Mouse (Mus musculus) stomach, postnatal 0 days (tissue): ENCODE measurements around the gene Arid1a. TPM values are rescaled to one million over a fixed set of nuclear protein-coding genes. Genes with fewer than 3 reads are reported as not detected.

ENCODE experiments used
- ATAC-seq: fragments of 200-750 bp; cut with Nextera tagmentation; 2 replicates; pipeline ENCODE4 v1.8.0; 2017; ENCODE audit not compliant: low FRiP score, low TSS enrichment
- DNase-seq: peaks from one replicate; pipeline ENCODE4 v3.0.0-alpha.2; 2016; ENCODE audit warnings: low spot score
- H3K27ac ChIP-seq: fragments of 300-500 bp; sonication (generic); replicated peaks from 2 replicates; pipeline ENCODE4 v1.5.1; 2014; ENCODE audit warnings: mild to moderate bottlenecking, control low read depth
- H3K27me3 ChIP-seq: fragments of 300-500 bp; sonication (generic); 2 replicates; pipeline ENCODE4 v1.6.1; 2014; ENCODE audit warnings: low read length; ENCODE audit not compliant: control insufficient read depth, insufficient read depth
- H3K36me3 ChIP-seq: fragments of 300-500 bp; sonication (generic); 2 replicates; pipeline ENCODE4 v1.6.1; 2014; ENCODE audit warnings: low read length, mixed read lengths; ENCODE audit not compliant: control insufficient read depth, insufficient read depth
- H3K4me1 ChIP-seq: fragments of 300-500 bp; sonication (generic); replicated peaks from 2 replicates; pipeline ENCODE4 v1.6.1; 2014; ENCODE audit warnings: antibody characterized with exemption; ENCODE audit not compliant: control insufficient read depth, insufficient read depth
- H3K4me2 ChIP-seq: fragments of 300-500 bp; sonication (generic); replicated peaks from 2 replicates; pipeline ENCODE4 v1.6.1; 2014; ENCODE audit warnings: low read depth, mild to moderate bottlenecking, control low read depth, moderate library complexity
- H3K4me3 ChIP-seq: fragments of 300-500 bp; sonication (generic); 2 replicates; pipeline ENCODE4 v1.5.1; 2014; ENCODE audit warnings: low read depth, low read length, control low read depth
- H3K9ac ChIP-seq: fragments of 300-500 bp; sonication (generic); 2 replicates; pipeline ENCODE4 v1.6.1; 2014; ENCODE audit warnings: mild to moderate bottlenecking, low read length, control low read depth, mixed read lengths
- H3K9me3 ChIP-seq: fragments of 300-500 bp; sonication (generic); 2 replicates; pipeline ENCODE4 v1.6.1; 2016; ENCODE audit warnings: low read length; ENCODE audit not compliant: control insufficient read depth
- CTCF ChIP-seq: IDR thresholded peaks from 2 replicates; pipeline ENCODE4 v1.5.1; 2016; ENCODE audit warnings: antibody characterized with exemption, low read depth, mild to moderate bottlenecking, moderate library complexity
- EP300 ChIP-seq: optimal IDR thresholded peaks from 2 replicates; pipeline ENCODE3; 2016; ENCODE audit warnings: antibody characterized with exemption
- WGBS: fragments of 180-500 bp; shearing (Covaris S2); extraction: QIAGEN DNeasy Blood & Tissue Kit; methylation state at CpG from one replicate; pipeline ENCODE4 v1.1.7; 2014; 5-methylcytosine and 5-hydroxymethylcytosine counted together
- polyA plus RNA-seq: library from polyadenylated mRNA; unstranded; fragments of >200 nt; fragmentation: Nextera tagmentation; extraction: Ambion mirVana; gene quantifications from 2 replicates; pipeline ENCODE4 v1.2.1, GENCODE M21; 2015

Arid1a gene
- polyA plus RNA-seq, 1 experiment from 2014 or later: 8.7 TPM

DNA sequence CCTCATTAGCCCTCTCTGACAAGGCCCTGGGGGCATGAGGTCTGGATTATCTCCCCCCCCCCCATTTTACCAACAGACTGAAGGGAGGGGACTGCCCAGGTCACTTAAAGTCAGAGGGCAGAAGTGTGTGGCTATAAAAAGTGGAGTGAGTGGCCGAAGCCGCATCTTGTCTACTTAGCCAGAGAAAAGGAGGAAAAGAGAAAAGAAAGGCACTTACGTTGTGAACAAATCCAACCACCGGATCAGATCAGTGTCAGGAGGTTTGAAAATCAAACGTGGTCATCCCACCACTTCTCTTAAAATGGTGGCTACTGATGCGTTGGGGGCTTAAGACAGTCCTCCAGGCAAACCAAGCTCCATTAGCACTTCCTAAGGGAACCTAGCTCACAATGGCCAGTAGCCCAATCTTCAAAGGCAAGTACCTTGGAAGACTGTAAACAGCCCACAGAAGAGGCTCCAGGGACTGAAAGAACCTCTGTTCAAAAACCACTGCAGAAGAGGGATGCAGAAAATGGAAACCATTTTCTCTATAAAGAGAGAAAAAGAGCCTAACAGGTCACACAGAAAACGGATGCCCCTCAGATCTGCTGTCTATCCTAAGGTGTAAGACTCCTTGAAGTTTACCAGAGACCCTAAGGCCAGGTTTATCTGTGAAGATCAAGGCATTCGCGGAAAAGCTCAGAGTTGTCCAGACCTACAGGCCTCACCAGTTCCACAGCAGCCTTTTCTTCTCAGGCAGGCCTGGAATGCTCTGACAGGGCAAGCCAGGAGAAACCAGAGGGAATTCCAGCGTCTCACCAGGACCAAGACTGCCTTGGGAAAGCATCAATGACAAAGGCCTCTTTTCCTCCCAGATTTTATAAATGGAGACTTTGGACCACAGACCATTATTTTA, 1.5 kb downstream of the Arid1a start:
- Histone ChIP-seq H3K36me3 (no peaks in the 10 kb centered on the region), H3K4me1 (peaks cover 15% of the 10 kb centered on the region), H3K27me3 (no peaks in the 10 kb centered on the region), H3K27ac (peak overlapping the region; percentile 100), H3K4me3 (peak overlapping the region; percentile 100), H3K4me2 (peak overlapping the region; percentile 97), H3K9ac (peak overlapping the region; percentile 100), H3K9me3 (no peaks in the 10 kb centered on the region)
- TF ChIP-seq EP300 (no peak), CTCF (no peak)
- ATAC-seq (no peak), DNase-seq (peak; percentile 23)
- 19% methylated on average over 10 of the region's 10 CpGs for WGBS

DNA sequence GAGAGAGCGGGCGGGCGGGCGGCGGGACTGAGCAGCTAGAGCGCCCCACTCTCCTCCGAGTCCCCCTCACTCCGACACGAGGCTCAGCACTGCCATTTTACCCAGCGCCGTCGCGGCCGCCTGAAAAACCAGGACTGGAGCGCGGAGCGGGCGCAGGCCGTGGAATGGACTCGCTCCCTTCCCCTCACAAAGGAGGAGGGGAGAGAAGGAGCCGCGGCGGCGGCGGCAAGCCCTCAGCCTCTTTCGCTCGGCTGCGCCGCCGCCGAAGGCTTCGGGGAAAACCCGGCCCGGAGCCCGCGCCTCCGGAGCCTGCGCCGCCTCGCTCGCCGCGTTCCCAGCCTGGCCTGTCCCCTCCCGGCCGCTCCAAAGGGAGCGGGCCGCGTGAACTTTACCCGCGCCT, 2.3 kb downstream of the Arid1a start:
- peaks cover 15% of the 10 kb centered on the region for H3K4me1 ChIP-seq
- H3K27me3 ChIP-seq: no peaks in the 10 kb centered on the region
- peak overlapping the region; percentile 100 for H3K27ac ChIP-seq
- 1% methylated on average over 39 of the region's 50 CpGs for WGBS
- H3K4me2 ChIP-seq: peak overlapping the region; percentile 97
- peak; percentile 86 for ATAC-seq
- H3K9ac ChIP-seq: peak overlapping the region; percentile 100
- peak; percentile 98 for DNase-seq
- TF ChIP-seq EP300 (peak; percentile 60), CTCF (no peak)
- H3K9me3 ChIP-seq: no peaks in the 10 kb centered on the region
- no peaks in the 10 kb centered on the region for H3K36me3 ChIP-seq
- peak overlapping the region; percentile 100 for H3K4me3 ChIP-seq

DNA sequence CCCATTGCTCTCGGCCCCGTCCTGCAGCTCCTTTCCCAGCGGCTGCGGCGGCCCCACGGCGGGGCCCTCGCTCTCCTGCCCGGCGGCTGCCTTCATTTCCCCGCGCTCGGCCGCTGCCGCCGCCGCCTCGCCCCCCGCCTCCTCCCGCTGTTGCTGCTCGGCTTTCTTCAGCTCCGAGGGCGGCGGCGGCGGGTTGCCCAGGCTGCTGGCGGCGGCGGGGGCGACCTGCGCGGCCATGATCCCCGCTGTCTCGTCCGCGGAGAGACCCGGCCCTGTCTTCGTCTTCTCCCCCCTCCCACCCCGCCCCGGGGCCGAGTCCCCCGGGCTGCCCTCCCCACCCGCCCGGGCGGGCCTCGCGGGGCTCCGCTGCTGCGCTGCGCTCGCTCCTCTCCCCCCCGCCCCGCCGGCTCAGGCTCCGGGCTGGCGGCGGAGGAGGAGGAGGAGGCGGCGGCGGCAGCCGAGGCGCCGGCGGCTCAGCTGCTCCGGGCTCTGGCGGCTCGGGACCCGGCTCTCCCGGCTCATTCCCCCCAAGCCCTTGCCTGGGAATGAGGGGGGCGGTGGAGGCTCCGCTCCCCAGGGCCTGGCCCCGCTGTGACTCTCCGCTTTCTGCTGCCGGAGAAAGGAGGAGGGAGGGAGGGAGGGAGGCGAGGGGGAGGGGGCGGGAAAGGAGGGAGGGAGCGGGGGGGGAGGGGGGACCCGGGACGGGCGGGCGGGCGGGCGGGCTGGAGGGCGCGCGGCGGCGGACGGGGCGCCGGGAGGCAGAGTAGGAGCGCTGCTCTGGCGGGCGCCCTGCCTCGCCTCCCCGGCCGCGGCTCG, 3.0 kb downstream of the Arid1a start:
- Histone ChIP-seq H3K4me2 (peak overlapping the region; percentile 97), H3K9ac (peak overlapping the region; percentile 100), H3K27ac (peak overlapping the region; percentile 100), H3K4me3 (peak overlapping the region; percentile 100), H3K36me3 (no peaks in the 10 kb centered on the region), H3K27me3 (no peaks in the 10 kb centered on the region), H3K4me1 (peaks cover 15% of the 10 kb centered on the region), H3K9me3 (no peaks in the 10 kb centered on the region)
- ATAC-seq (peak; percentile 35), DNase-seq (peak; percentile 86)
- 0% methylated on average over 14 of the region's 99 CpGs for WGBS
- TF ChIP-seq CTCF: no peak
- TF ChIP-seq EP300: no peak

DNA sequence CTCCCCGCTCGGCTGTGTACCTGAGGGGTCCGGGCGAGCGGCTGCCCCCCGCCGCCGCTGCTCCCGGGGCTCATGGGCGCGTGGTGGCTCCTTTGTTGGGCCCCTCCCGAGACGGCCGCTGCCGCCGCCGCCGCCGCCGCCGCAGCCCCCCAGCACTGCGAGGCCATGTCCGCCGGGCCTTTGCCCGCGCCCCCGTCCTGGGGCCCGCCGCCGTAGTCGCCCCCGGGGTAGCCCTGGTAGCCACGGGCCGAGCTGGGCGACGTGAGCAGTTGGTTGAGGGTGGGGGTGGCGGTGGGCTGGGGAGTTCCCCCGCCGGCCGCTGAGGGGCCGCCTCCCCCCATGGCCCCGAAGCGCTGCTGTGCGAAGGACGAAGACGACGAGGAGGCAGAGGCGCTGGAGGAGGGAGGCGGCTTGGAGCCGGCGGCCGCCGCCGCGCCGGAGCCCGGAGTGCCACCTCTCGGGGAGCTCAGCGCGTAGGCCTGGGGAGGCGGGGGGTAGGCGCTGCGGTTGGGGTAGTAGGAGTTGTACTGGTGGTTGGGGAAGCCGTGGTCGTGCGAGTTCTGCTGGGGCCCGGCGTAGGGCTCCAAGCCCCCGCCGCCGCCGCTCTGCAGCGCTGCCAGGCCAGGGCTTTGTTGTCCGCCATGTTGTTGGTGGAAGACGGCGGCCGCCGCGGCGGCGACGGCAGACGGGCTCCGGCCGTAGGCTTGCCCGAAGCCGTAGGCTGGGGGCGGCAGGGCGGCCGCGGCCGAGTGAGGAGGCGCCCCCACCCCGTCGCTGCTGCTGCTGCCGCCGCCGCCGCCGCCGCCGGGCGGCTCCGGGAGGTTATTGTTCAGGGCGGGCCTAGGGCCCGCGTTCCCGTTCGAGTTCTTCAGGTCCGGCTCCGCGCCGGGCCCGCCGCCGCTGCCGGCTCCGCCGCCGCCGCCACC, 3.9 kb downstream of the Arid1a start:
- Histone ChIP-seq H3K9ac (peak overlapping the region; percentile 100), H3K27ac (peak overlapping the region; percentile 100), H3K4me3 (peak overlapping the region; percentile 100), H3K4me1 (peaks cover 15% of the 10 kb centered on the region), H3K27me3 (no peaks in the 10 kb centered on the region), H3K4me2 (peak overlapping the region; percentile 97), H3K9me3 (no peaks in the 10 kb centered on the region), H3K36me3 (no peaks in the 10 kb centered on the region)
- TF ChIP-seq EP300: no peak
- no peak for TF ChIP-seq CTCF
- DNase-seq (peak; percentile 54), ATAC-seq (no peak)
- WGBS: under 1% methylated on average over 45 of the region's 121 CpGs

DNA sequence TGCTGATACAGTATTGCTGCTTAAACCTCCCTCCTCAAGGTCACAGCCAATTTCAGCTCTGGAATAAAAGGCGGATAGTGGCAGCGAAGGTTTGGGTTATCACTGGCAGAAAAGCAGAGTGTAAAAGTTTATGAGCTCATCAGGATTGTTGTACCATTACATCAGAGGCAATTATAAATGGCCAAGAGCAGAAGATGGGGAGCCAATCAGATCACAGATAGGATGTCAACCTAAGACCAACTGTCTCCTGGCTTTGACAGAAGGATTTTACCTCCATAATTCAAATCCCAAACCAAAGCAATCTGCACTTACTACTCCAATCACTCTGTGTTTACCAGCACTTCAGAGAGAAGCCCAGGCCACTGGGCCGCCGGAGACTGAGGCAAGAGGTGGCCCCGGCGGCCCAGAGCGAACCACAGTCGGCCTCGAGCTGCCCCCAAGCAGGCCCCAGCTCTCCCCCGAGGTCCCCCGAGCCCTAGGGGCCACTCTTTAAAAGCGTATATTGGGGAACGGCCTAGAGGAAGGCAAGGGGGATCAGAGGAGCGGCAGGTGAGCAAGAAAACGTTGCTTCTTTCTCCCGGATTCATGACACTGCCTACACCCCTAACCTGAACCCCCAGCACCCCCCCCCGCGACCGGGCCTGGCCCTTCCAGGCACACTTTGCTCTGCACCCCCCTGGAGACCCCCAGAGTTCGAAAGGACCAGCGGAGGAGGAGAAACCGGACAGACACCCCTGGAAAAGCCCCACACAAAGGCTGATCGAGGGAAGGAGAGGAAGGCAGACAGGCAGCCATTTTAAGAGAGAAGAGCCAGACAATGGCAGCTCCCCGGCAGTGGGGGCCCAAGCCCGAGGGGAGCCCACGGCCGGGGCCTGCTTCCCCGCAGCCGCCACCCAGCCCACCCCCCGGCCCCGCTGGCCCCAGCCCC, 4.8 kb downstream of the Arid1a start:
- Histone ChIP-seq H3K27me3 (no peaks in the 10 kb centered on the region), H3K4me2 (peak overlapping the region; percentile 97), H3K9me3 (no peaks in the 10 kb centered on the region), H3K27ac (peak overlapping the region; percentile 100), H3K4me3 (peak overlapping the region; percentile 100), H3K36me3 (no peaks in the 10 kb centered on the region), H3K9ac (peak overlapping the region; percentile 100), H3K4me1 (peaks cover 15% of the 10 kb centered on the region)
- 2% methylated on average over 29 of the region's 31 CpGs for WGBS
- DNase-seq: peak; percentile 49
- ATAC-seq: peak; percentile 36
- TF ChIP-seq CTCF: no peak
